Mouse (Mus musculus) adipocyte (in vitro differentiated cells): ENCODE measurements around the gene Spock2.
"Not testable (repeated sequence)": the region's sequence is repeated elsewhere in the genome, so short reads cannot be mapped to it uniquely, and the experiment has no call there.

Source experiments
- DNase-seq: peaks from one replicate; pipeline ENCODE4 v3.0.0-alpha.2; 2016; ENCODE audit warnings: low spot score

The Spock2 gene

DNA sequence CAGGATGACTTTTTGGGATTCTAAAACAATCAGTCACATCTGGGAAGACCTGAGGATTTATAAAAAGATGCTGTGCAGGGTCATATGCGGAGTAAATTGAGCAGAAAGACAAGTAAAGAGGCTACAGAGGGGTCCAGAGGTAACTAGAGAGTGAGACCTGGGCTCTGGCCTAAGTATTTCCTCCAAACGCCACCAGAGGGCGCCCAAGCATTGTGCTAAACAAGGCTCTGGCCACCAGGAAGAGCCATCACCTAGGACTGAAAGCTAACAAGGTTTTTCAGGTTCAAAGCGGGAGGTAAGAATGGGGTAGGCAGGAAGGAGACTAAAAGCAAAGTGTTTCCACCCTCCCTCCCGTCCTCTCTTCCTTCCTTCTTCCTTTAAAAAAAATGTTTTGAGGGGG lies 42.1 kb downstream of the Spock2 start:
- DNase-seq = peak; percentile 86

DNA sequence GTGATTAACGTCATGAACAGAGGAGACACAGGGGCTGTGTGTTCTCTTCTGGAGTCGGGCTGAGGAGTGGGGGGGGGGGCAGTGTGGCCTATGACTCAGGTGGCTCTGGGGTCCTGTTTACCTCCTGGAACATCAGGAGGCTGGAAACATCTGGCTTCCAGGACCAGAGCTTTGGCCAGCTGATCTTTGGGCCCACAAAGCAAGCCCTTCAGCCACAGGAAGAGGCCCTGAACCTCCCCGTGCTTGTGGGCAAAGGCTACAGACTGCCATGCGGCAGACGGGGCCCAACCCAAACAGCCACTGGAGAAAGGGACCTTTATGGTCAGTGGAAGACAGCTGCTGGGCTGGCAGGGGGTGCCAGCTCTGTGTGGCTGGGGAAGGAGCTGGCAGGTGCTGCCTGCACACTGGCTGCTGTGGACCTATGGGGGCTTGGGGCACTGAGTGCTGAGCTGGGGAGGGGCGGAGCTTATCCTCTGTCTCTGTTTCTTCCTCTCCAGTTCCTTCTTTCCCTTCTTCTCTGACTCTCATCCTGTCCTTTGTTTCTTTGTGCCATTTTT lies 45.2 kb downstream of the Spock2 start:
- no peak for DNase-seq

GRCm38 (mm10) chr10:60156016-60156415 lies 50.0 kb downstream of the Spock2 start:
- DNase-seq = no peak

DNA sequence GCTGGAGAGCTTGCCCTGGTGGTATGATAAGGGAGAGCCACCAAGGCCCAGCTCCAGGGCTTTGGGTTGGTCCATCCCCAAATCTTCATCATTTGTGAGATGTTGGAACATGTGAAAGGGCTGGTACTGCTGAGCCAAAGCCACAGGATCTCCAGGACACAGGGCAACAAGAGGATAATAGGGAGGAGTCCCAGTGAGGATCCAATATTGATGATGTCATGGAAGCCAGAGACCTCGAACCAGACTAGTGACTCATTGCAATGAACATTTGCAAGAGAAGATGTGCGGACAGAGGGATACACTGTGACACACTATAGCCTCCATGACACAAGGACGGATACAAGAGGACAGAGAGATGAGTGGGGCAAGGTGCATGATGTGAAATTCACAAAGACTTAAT lies 52.1 kb downstream of the Spock2 start:
- no peak for DNase-seq

DNA sequence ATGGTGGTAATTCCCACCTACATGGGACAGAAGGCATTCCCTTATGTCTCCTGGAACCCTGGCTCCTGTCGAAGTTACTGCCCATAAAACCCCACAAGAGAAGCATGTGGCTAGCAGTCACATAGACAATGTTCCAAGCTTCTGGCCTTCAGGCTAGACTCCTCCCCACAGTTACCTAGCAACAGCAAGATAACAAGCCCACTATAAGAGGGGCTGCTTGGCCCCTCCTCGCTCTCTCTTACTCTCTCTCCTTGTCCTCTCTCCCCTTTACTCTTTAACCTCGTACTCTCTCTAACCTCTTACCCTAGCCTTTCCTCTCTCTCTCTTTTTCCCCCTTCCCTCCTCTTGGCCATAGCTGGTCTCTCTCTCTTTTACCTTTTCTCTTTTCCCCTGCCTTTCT lies 55.4 kb downstream of the Spock2 start:
- not testable (repeated sequence) for DNase-seq

- DNase-seq = not testable (repeated sequence)
These were observed 56.4 kb downstream of the Spock2 start for GRCm38 (mm10) chr10:60162184-60162972.

- DNase-seq = no peak
These were observed 56.9 kb downstream of the Spock2 start for GRCm38 (mm10) chr10:60162973-60163255.

DNA sequence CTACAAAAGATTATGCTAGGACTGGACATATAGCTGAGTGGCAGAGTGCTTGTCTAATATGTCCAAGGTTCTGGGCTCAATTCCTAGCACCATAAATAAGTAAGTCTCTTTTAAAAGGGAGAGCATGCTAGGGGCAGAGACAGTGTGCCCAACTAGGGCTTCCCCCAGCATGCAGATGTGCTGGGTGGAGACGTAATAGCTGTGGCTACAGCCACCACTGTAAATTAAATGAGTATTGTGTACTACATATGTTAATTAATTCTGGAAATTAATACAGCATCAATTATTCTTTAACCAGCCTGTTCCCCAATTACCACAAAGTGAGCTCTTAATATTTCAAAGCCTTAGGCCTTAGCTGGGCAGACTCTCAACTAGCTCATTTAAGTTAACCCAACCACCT lies 58.9 kb downstream of the Spock2 start:
- no peak for DNase-seq

DNA sequence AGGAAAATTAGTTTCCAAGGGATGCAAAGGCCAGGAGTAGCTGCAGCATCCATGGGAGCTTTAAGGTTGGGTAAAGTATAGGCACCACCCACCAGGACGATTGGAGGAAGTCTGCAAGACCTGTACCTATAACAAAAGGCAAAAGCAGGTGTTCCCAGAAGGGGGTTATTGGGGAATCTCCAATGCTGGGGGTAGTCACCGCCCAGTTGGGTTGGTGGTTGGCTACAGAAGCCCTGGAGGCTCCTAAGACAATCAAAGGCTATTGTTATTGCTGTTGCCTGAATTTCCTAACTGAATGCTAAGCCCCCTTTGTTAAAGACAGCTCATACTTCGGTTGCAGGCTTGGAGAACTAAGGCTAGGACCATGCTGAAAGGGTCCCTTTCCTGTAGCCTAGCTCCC lies 60.0 kb downstream of the Spock2 start:
- DNase-seq = no peak

DNA sequence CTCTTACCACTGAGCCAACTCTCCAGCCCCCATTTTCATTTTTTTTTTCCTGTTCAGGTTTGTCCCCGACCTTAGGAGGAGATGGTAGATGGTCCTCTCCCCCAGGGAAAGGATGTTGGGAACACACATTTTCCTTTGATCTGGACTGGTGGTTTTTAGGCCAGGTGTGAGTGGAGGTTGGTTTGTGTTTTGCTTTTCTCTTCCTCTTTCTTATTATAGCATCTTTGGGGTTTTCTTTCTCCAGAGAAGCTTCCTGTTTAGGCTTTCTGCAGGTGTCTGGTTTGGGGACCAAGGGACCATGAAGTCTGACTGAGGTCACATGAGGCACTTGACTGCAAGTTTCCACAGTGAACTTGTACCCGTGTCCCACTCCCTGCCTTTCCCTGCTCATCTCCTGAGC lies 62.3 kb downstream of the Spock2 start:
- no peak for DNase-seq

DNA sequence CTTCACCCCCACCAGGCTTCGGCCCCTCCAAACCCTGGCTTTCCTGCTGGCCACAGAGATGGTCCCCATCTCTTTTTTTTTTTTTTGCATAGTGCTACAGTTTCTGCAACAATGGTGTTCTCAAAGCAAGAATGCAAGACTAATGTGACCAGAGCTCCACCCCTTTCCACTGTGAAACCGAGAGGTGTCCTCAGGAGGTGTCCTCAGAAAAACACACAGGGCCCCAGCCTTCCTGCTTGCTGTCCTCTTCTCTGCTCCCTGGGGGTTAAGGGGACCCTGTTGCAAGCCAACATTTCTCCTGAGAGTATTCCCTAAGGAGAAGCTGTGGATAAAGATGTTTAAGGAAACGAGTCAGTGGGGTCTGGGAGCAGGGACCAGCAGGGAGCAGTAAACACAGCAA lies 62.9 kb downstream of the Spock2 start:
- no peak for DNase-seq

- no peak for DNase-seq
These were observed 64.5 kb downstream of the Spock2 start for GRCm38 (mm10) chr10:60170326-60171089.

- DNase-seq = no peak
These were observed 65.3 kb downstream of the Spock2 start for GRCm38 (mm10) chr10:60171368-60171767.

- no peak for DNase-seq
These were observed 66.3 kb downstream of the Spock2 start for GRCm38 (mm10) chr10:60172306-60172705.

- DNase-seq = no peak
These were observed 67.0 kb downstream of the Spock2 start for GRCm38 (mm10) chr10:60173035-60173434.

GRCm38 (mm10) chr10:60174506-60174905 lies 68.5 kb downstream of the Spock2 start:
- DNase-seq = no peak

GRCm38 (mm10) chr10:60175306-60175705 lies 69.3 kb downstream of the Spock2 start:
- DNase-seq = not testable (repeated sequence)
